Mouse (Mus musculus): Measurements from ENCODE around the gene Mrpl20.

GRCm38 (mm10) chr4:155833836-155834235 is 31.2 kb downstream of the Mrpl20 start:
- TF ChIP-seq POLR2A (IDR thresholded peaks at IDR 0.05; ENCODE audit: borderline replicate concordance, extremely low read depth, low read depth, low read length) (no peak), CTCF (IDR thresholded peaks at IDR 0.05; ENCODE audit: insufficient read depth, low read length) (peak; percentile 76)
